Mouse (Mus musculus) forebrain, embryonic 15.5 days (tissue): ENCODE data around the gene Gm37240. TPM values are rescaled to one million over a fixed set of nuclear protein-coding genes. Genes with fewer than 3 reads are reported as not detected.

ENCODE experiments used
- ATAC-seq: fragments of 200-750 bp; cut with Nextera tagmentation; replicated peaks from 2 replicates; pipeline ENCODE4 v1.8.0; 2017; ENCODE audit warnings: mild to moderate bottlenecking, moderate TSS enrichment, moderate library complexity
- H3K27ac ChIP-seq: fragments of 300-500 bp; sonication (generic); replicated peaks from 2 replicates; pipeline ENCODE4 v1.5.1; 2015; ENCODE audit warnings: mild to moderate bottlenecking, inconsistent platforms
- H3K27me3 ChIP-seq: fragments of 300-500 bp; sonication (generic); 2 replicates; pipeline ENCODE4 v1.6.1; 2015; ENCODE audit warnings: inconsistent platforms
- H3K36me3 ChIP-seq: fragments of 300-500 bp; sonication (generic); 2 replicates; pipeline ENCODE4 v1.6.1; 2015; ENCODE audit warnings: mild to moderate bottlenecking, inconsistent platforms
- H3K4me1 ChIP-seq: fragments of 300-500 bp; sonication (generic); 2 replicates; pipeline ENCODE4 v1.6.1; 2015; ENCODE audit warnings: inconsistent platforms
- H3K4me2 ChIP-seq: fragments of 300-500 bp; sonication (generic); replicated peaks from 2 replicates; pipeline ENCODE4 v1.6.1; 2015; ENCODE audit warnings: mild to moderate bottlenecking, inconsistent platforms
- H3K4me3 ChIP-seq: fragments of 300-500 bp; sonication (generic); 2 replicates; pipeline ENCODE4 v1.5.1; 2015; ENCODE audit warnings: mild to moderate bottlenecking, inconsistent platforms
- H3K9ac ChIP-seq: fragments of 300-500 bp; sonication (generic); replicated peaks from 2 replicates; pipeline ENCODE4 v1.6.1; 2015; ENCODE audit warnings: mild to moderate bottlenecking, inconsistent platforms
- H3K9me3 ChIP-seq: fragments of 300-500 bp; sonication (generic); 2 replicates; pipeline ENCODE4 v1.6.1; 2016; ENCODE audit warnings: inconsistent platforms
- WGBS: fragments of 180-500 bp; shearing (Covaris S2); methylation state at CpG from one replicate; pipeline ENCODE4 v1.1.7; 2015; ENCODE audit warnings: mixed read lengths; 5-methylcytosine and 5-hydroxymethylcytosine counted together
- polyA plus RNA-seq: library from polyadenylated mRNA; unstranded; fragments of >200 nt; fragmentation: Nextera tagmentation; extraction: Ambion mirVana; gene quantifications from 2 replicates; pipeline ENCODE4 v1.2.1, GENCODE M21; 2015

The Gm37240 gene
- polyA plus RNA-seq, 1 experiment from 2014 or later: 2.2 TPM

DNA sequence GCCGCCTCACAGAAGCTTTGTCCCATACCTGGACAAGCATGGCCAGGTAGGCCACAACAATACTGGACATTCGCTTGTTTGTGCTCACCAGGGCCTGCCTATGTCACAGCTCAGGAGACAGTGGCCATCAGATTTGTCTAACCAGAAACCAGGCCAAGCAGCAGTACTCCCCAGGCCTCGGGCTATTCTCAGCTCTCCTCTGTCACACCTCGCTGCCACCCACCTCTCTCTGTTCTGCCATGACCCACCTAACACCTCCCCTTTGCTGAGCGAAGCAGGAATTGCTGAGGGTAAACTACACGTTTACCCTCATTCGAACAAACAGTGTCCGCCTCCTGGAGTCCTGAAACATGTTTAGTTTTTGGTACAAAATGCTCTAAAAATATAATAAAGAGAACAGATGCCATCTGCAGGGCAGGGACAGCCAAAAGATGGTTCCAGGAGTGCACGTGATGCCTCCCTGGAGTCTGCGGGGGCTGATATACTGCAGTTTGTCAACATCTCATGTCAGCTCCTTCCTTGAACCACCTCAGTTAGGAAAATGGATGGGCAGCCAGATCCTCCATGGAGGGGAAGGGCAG, 222.6 kb downstream of the Gm37240 start:
- H3K27ac ChIP-seq: no peak overlapping the region
- H3K4me2 ChIP-seq: no peak overlapping the region
- no peak overlapping the region for H3K9ac ChIP-seq
- 78% methylated on average over 10 of the region's 10 CpGs for whole genome bisulfite sequencing
- no peaks in the 10 kb centered on the region for H3K9me3 ChIP-seq
- H3K27me3 ChIP-seq: no peaks in the 10 kb centered on the region
- peaks cover 14% of the 10 kb centered on the region for H3K4me1 ChIP-seq
- no peak for ATAC-seq
- H3K4me3 ChIP-seq: no peak overlapping the region
- H3K36me3 ChIP-seq: no peaks in the 10 kb centered on the region

GRCm38 (mm10) chr3:85663826-85664225, 223.5 kb downstream of the Gm37240 start:
- H3K27ac ChIP-seq: no peak overlapping the region
- 76% methylated on average over 5 of the region's 5 CpGs for WGBS
- no peak overlapping the region for H3K4me2 ChIP-seq

DNA sequence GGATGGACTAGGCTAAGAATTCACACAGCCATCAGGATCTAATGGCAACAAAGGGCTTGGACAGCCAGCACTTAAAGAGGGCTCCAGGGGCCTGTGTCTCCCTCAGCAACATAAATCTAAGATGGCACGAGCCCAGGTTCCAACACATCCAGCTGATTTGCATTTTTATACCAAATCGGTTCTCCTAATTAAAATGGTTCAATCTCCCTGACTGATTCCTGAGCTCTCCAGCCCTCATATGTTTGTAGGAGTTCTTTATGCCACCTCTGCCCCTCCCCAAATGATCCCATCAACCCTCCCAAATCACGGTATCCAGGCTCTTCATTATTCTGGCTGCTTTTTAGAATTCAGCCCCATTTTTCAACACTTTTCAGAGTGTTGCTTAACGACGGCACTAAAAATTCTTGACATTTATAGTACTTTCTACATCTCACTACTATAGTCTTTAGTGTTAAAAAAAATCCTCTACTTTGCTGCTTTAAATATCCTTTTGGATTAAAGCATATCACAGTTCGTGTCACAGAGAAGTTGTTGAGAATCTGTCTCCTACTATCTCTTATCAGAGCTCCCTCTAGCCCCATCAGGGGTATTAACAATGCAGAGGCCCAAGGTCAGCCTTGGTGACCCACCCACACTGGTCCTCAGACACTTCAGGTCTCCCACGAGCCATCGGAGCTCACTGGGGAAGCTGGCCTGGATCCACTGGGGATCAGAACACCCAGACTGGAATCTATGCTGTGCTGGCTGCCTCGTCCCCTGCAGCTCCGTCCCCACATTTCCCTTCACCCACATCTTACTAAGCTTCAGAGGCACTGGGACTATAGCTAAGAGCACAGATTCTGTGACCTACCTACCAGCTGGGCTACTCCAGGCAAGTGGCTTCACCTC, 225.1 kb downstream of the Gm37240 start:
- H3K9ac ChIP-seq: no peak overlapping the region
- no peak overlapping the region for H3K4me3 ChIP-seq
- no peaks in the 10 kb centered on the region for H3K27me3 ChIP-seq
- H3K4me2 ChIP-seq: no peak overlapping the region
- H3K27ac ChIP-seq: peak overlapping the region; percentile 61
- no peaks in the 10 kb centered on the region for H3K9me3 ChIP-seq
- H3K36me3 ChIP-seq: no peaks in the 10 kb centered on the region
- WGBS: 38% methylated on average over 10 of the region's 10 CpGs
- ATAC-seq: peak; percentile 29; the same call in 1 of the 2 replicates
- peaks cover 14% of the 10 kb centered on the region for H3K4me1 ChIP-seq

More at GRCm38 (mm10) chr3:85663826-85664225, 223.5 kb downstream of the Gm37240 start:
- Histone ChIP-seq H3K4me3 (no peak overlapping the region), H3K4me1 (peaks cover 14% of the 10 kb centered on the region), H3K9ac (no peak overlapping the region), H3K27me3 (no peaks in the 10 kb centered on the region), H3K9me3 (no peaks in the 10 kb centered on the region), H3K36me3 (no peaks in the 10 kb centered on the region)
- no peak for ATAC-seq

DNA sequence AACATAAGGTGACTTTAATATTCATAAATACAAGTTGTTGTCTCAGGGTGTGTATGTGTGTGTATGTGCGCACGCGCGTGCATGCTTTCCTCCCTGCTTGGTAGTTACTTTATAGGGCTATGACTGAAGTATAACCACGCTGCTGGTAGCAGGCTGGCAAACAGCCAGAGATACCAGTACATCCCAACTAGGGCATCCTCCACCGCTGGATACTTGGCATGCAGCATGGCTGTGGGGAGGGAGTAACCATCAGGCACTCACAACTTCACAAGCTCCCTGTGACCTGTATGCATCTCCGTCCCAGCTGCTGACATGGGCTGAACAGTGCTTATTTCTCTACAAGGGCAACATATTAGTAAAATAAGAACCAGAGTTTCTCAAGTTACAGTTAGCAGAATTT, 227.6 kb downstream of the Gm37240 start:
- Histone ChIP-seq H3K4me2 (no peak overlapping the region), H3K4me1 (peaks cover 14% of the 10 kb centered on the region), H3K27me3 (no peaks in the 10 kb centered on the region), H3K9me3 (no peaks in the 10 kb centered on the region), H3K27ac (no peak overlapping the region), H3K9ac (no peak overlapping the region), H3K4me3 (no peak overlapping the region), H3K36me3 (no peaks in the 10 kb centered on the region)
- 88% methylated on average over 7 of the region's 7 CpGs for WGBS
- ATAC-seq: no peak

DNA sequence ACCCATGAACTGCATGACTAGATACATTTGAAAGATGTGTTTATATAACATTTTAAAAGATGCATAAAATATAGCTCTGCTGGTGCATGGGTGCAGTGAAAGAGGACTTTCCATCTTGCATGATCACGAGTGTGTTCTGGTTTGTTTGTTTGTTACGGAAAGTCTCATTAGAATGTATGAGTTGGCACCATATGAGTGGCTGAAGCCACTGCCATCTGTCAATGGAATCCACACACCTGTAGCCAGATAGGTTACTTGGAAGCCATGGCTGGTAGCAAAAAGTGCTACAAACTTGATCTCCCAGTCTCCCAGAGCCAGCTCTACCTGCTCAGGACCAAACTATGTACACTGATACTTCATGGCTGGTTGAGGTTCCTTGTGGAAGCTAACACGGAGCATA, 231.8 kb downstream of the Gm37240 start:
- no peak for ATAC-seq
- Histone ChIP-seq H3K36me3 (no peaks in the 10 kb centered on the region), H3K9me3 (no peaks in the 10 kb centered on the region), H3K27me3 (no peaks in the 10 kb centered on the region), H3K27ac (no peak overlapping the region), H3K4me2 (no peak overlapping the region), H3K4me3 (no peak overlapping the region), H3K4me1 (peaks cover 6% of the 10 kb centered on the region; the same call in 1 of the 2 replicates), H3K9ac (no peak overlapping the region)
- 86% methylated on average over 3 of the region's 3 CpGs for WGBS

- WGBS: 75% methylated on average over 4 of the region's 4 CpGs
- 0 out of 2 replicates have a peak, but pooled peaks have one; percentile 32 for ATAC-seq
- peak overlapping the region; percentile 20 for H3K27ac ChIP-seq
Measured at GRCm38 (mm10) chr3:85652727-85653665, 234.3 kb downstream of the Gm37240 start.

DNA sequence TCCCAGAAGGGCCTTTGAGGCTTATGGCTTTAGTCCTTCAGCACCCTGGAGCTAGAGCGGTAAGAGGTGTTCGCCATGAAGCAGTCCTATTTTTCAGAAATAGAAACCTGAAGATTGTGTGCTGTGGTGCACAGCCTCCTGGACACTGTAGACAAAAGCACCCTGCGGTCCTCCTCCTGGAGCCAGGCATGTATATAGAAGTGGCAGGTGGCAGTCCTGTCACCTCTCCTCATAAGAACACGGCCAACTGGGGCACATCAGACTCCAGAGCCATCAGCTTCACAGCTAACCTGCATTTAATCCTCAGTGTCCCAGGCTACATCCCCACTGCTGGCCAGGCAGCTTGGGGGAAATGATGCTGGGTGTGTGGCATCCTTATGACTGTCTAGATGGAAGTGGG, 238.1 kb downstream of the Gm37240 start:
- Histone ChIP-seq H3K4me1 (peaks cover 6% of the 10 kb centered on the region; the same call in 1 of the 2 replicates), H3K9me3 (no peaks in the 10 kb centered on the region), H3K27ac (no peak overlapping the region), H3K27me3 (no peaks in the 10 kb centered on the region), H3K9ac (no peak overlapping the region), H3K36me3 (no peaks in the 10 kb centered on the region), H3K4me3 (no peak overlapping the region), H3K4me2 (no peak overlapping the region)
- WGBS: 86% methylated on average over 4 of the region's 4 CpGs
- no peak for ATAC-seq

More at GRCm38 (mm10) chr3:85652727-85653665, 234.3 kb downstream of the Gm37240 start:
- peaks cover 6% of the 10 kb centered on the region; the same call in 1 of the 2 replicates for H3K4me1 ChIP-seq
- H3K9ac ChIP-seq: no peak overlapping the region
- H3K27me3 ChIP-seq: no peaks in the 10 kb centered on the region
- no peak overlapping the region for H3K4me3 ChIP-seq
- no peak overlapping the region for H3K4me2 ChIP-seq
- no peaks in the 10 kb centered on the region for H3K36me3 ChIP-seq
- H3K9me3 ChIP-seq: no peaks in the 10 kb centered on the region

- H3K4me1 ChIP-seq: no peaks in the 10 kb centered on the region
- no peaks in the 10 kb centered on the region for H3K9me3 ChIP-seq
- no peak for ATAC-seq
- H3K4me3 ChIP-seq: no peak overlapping the region
- no peak overlapping the region for H3K9ac ChIP-seq
- H3K4me2 ChIP-seq: no peak overlapping the region
- H3K36me3 ChIP-seq: no peaks in the 10 kb centered on the region
- 86% methylated on average over 7 of the region's 7 CpGs for WGBS
- no peak overlapping the region for H3K27ac ChIP-seq
- no peaks in the 10 kb centered on the region for H3K27me3 ChIP-seq
Measured at GRCm38 (mm10) chr3:85645517-85646004, 241.8 kb downstream of the Gm37240 start.

GRCm38 (mm10) chr3:85644814-85645213, 242.5 kb downstream of the Gm37240 start:
- WGBS: 95% methylated on average over 3 of the region's 3 CpGs
- no peaks in the 10 kb centered on the region for H3K36me3 ChIP-seq
- ATAC-seq: no peak
- H3K4me1 ChIP-seq: no peaks in the 10 kb centered on the region
- no peaks in the 10 kb centered on the region for H3K9me3 ChIP-seq
- H3K4me2 ChIP-seq: no peak overlapping the region
- no peak overlapping the region for H3K27ac ChIP-seq
- no peak overlapping the region for H3K9ac ChIP-seq
- no peak overlapping the region for H3K4me3 ChIP-seq
- H3K27me3 ChIP-seq: no peaks in the 10 kb centered on the region

DNA sequence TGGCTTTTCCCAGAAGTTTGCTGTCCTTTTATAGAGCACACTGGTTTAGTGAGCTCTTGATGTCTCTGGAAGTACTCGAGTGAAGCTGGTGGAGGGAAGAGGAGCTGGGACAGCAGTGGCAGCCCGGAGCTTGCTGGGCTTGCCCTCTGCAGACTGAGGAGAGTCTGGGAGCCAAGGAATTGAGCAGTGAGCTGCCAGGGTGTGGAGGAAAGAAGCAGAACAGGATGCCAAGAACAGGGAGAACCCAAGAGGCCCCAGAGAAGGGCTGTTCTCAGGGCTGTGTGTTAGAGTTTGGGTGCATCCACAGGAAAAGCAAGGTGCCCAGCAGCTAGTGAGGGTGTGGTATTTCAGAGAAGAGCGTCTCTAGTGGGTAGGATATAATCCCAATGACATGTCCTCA, 245.6 kb downstream of the Gm37240 start:
- H3K27me3 ChIP-seq: no peaks in the 10 kb centered on the region
- H3K27ac ChIP-seq: no peak overlapping the region
- H3K4me1 ChIP-seq: no peaks in the 10 kb centered on the region
- no peak overlapping the region for H3K4me3 ChIP-seq
- ATAC-seq: no peak
- 92% methylated on average over 3 of the region's 3 CpGs for WGBS
- H3K36me3 ChIP-seq: no peaks in the 10 kb centered on the region
- H3K9ac ChIP-seq: no peak overlapping the region
- H3K9me3 ChIP-seq: no peaks in the 10 kb centered on the region
- no peak overlapping the region for H3K4me2 ChIP-seq

DNA sequence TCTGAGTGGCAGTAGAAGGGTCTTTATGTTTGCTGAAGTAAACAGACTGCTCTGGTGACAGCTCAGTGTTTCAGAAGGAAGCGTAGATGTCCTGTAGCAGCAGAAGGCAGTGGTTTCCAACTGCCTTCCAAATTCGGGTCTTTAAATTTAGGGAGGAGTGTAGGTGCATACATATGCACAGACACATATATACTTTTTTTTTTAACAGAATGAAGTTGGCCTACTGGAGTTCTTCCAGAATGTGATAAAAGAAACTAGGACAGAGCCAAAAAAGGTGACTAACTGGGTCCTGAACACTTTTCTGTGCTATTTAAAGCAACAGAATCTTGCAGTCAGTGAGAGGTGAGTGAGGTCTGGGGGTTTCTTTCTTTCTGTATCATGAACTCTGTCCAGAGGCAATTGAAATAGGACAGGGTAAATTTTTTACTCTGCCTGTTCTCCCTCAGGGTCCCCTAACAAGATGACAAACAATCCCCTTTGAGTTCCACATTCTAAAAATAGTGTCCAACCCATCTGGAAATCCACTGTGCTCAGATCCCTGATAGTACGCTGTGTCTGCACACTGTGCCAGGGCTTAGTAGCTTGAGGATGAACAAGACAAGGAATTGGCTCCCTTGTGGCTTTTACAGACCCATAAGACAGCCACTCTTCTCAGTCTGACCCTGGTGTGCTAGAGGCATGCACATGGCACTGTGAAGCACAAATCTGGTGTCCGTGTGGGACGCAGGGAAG, 250.4 kb downstream of the Gm37240 start:
- no peak for ATAC-seq
- Histone ChIP-seq H3K36me3 (no peaks in the 10 kb centered on the region), H3K9ac (no peak overlapping the region), H3K27ac (no peak overlapping the region), H3K4me3 (no peak overlapping the region), H3K9me3 (no peaks in the 10 kb centered on the region), H3K4me1 (peaks cover 10% of the 10 kb centered on the region), H3K4me2 (no peak overlapping the region), H3K27me3 (no peaks in the 10 kb centered on the region)
- WGBS: 93% methylated on average over 5 of the region's 5 CpGs
